Mouse (Mus musculus) hematopoietic stem cell, adult 5-6 weeks (primary cell): ENCODE measurements at regions not wholly inside any gene's neighbourhood (a gene's known extent, or its start where the extent isn't known, plus 50 kb on each side); places are given as distances from the start of the nearest gene placed in this dataset.
A peak's percentile ranks its signal among the peaks of the same experiment; 100 is the strongest.

ENCODE experiments used
- ATAC-seq, 2 experiments: fragments of 125-278 bp in 1 of 2; replicated peaks in 1 of 2; 2 replicates each; pipeline ENCODE4 v1.8.0; 2016 to 2017; ENCODE audit warnings: inconsistent platforms in 2 of 2, mild to moderate bottlenecking in 2 of 2, moderate number of reproducible peaks in 2 of 2, low read depth in 1 of 2, moderate TSS enrichment in 1 of 2; ENCODE audit not compliant: low FRiP score in 2 of 2, poor library complexity in 2 of 2, severe bottlenecking in 2 of 2, insufficient read depth in 1 of 2, low TSS enrichment in 1 of 2

- no peak for ATAC-seq
Measured at GRCm38 (mm10) chr4:137180083-137180482, 97.2 kb upstream of the Wnt4 start.

GRCm38 (mm10) chr4:137178833-137179232 lies 98.5 kb upstream of the Wnt4 start:
- ATAC-seq = peak in 1 of 2 experiments; percentile 13; a peak in 2 of 4 replicates

GRCm38 (mm10) chr4:137164933-137165332 lies 112.4 kb upstream of the Wnt4 start:
- ATAC-seq = no peak

GRCm38 (mm10) chr4:137164429-137164828 lies 112.9 kb upstream of the Wnt4 start:
- ATAC-seq = peak; percentile 72 to 81

- ATAC-seq = no peak
Measured at GRCm38 (mm10) chr4:137163962-137164361, 113.3 kb upstream of the Wnt4 start.

- no peak for ATAC-seq
Measured at GRCm38 (mm10) chr4:137160526-137160925, 111.9 kb upstream of the Zbtb40 start.

GRCm38 (mm10) chr4:137158201-137158600 lies 109.6 kb upstream of the Zbtb40 start:
- ATAC-seq = no peak

DNA sequence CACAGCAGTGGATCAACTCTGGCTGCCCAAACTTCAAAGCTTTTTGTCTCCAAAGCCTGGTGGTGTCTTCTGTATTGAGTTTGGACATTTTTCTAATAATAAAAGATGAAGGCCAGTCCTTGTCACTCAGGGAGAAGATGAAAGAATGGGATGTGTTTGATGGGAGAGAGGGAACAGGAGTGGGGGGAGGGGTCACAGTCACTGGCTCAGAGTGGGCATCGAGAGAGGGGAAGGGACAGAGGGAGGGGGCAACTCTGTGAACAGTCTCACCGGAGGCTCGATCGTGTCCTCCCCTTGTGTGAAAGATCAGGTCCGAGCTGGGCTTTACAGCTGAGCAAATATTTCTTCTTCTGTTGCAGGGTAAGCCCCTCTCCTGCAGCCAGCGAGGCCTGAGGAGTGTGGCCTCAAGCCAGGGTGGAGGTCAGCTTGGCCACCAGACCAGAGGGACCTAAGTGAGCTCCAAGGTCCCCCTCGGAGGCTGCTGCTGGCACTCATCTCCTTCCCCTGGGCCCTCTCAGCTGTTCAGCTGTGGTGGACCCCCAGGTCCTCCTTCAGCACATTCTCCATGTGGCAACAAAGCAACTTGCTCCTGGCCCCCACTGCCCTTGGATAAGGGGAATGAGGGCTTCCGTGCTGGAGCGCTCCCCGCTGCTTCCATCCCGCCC lies 108.0 kb upstream of the Zbtb40 start:
- ATAC-seq = no peak

GRCm38 (mm10) chr4:137148756-137149155 lies 100.2 kb upstream of the Zbtb40 start:
- no peak for ATAC-seq

DNA sequence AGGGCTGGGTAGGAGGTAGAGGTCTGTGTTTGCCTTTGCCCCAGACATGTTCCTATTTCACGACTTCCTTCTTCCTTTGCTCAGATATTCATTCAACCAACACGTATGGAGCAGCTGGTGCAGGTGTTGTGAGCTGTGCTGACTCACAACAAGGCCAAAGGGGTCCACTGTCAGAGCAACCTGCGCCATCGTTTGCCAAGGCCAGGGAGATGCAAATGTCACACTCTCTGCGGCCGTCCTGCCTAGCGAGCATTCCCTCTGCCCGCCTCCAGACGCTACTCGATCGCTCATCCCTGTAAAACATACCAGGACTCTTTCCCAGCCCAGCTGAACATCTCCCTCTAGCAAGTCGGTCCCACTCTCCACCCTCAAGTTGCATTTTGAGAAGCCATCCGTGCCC lies 99.2 kb upstream of the Zbtb40 start:
- ATAC-seq = no peak

DNA sequence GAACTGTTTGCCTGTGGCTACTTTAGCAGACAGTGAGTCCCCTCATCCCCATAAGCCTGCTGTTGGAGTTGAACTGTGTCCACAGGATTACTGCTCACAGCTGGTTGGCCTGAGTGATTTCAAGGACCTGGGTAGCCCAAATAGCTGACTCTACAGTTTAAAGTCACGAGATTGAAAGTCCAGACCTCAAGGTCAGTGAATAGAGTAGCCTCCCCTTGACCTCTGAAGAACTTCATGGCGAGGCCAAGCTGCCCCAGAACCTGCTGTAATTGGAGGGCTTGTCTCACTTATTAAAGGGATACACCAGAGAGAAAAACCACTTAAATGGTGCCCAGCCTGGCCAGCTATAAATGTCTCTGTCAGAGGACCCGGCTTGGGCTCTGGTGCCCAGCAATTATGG lies 97.7 kb upstream of the Zbtb40 start:
- no peak for ATAC-seq

- ATAC-seq = no peak
Measured at GRCm38 (mm10) chr4:137142316-137142715, 93.7 kb upstream of the Zbtb40 start.

GRCm38 (mm10) chr4:137139051-137139705 lies 90.6 kb upstream of the Zbtb40 start:
- no peak for ATAC-seq

DNA sequence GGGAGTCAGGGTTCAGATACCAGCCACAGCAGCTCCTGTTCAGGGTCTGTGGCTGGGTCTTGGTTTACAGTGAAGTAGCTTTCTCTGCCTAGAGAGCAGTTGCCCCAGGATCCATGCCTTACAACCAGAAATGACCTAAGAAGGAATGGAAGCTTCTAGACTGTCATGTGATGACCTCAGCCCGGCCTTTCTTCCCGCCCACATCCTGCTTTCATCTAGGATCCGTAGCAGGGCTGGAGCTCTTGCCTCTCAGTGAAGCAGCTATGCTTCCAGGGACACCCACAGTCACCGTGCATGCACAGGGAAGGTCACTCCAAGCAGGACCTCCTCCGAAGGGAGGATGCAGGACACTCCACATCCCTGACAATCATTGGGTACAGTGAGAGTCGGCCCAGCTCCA lies 89.5 kb upstream of the Zbtb40 start:
- no peak for ATAC-seq

GRCm38 (mm10) chr4:137136313-137136712 lies 87.7 kb upstream of the Zbtb40 start:
- ATAC-seq = no peak

GRCm38 (mm10) chr4:137135792-137136191 lies 87.2 kb upstream of the Zbtb40 start:
- ATAC-seq = no peak

- ATAC-seq = no peak
Measured at GRCm38 (mm10) chr4:137134553-137134952, 86.0 kb upstream of the Zbtb40 start.

- no peak for ATAC-seq
Measured at GRCm38 (mm10) chr4:137133789-137134188, 85.2 kb upstream of the Zbtb40 start.

GRCm38 (mm10) chr4:137130619-137131212 lies 82.1 kb upstream of the Zbtb40 start:
- peak in 1 of 2 experiments; percentile 36; a peak in 2 of 4 replicates for ATAC-seq
